Mouse (Mus musculus): ENCODE results near the gene Kcnh4.

- TF ChIP-seq CTCF (IDR thresholded peaks at IDR 0.05; ENCODE audit: low read depth) (no peak), EP300 (IDR thresholded peaks at IDR 0.05; ENCODE audit: low read depth) (no peak)
Measured at GRCm38 (mm10) chr11:100692164-100692616, 67.6 kb downstream of the Kcnh4 start, which contains the start of gene Zfp385c.
